Mouse (Mus musculus) T-cell, adult 66 days (primary cell): ENCODE data around the gene Acaa1a. TPM values are rescaled to one million over a fixed set of nuclear protein-coding genes. Genes with fewer than 3 reads are reported as not detected.

Source experiments
- total RNA-seq, 2 experiments: library from RNA; stranded (reverse); gene quantifications; 3 replicates in 1 of 2; 4 replicates in 1 of 2; pipeline ENCODE4 v1.2.4; 2023

Acaa1a gene
- total RNA-seq, result 10 to 100 TPM; 55.5 to 57.2 TPM

GRCm38 (mm10) chr9:119339558-119340211 is at the start of gene Acaa1a:
Acaa1a (plus strand) TSS chr9:119339676.

GRCm38 (mm10) chr9:119322289-119323259 is 16.9 kb upstream of the Acaa1a start, which contains the start of gene Oxsr1:
Oxsr1 (minus strand) TSS chr9:119322427.

GRCm38 (mm10) chr9:119340909-119341816 is 1.7 kb downstream of the Acaa1a start, which contains the start of gene Myd88:
Myd88 (minus strand) TSS chr9:119341411.

GRCm38 (mm10) chr9:119357331-119358057 is 18.0 kb downstream of the Acaa1a start, which contains the start of gene Xylb:
Xylb (plus strand) TSS chr9:119357381.

GRCm38 (mm10) chr9:119365284-119365683 is 25.8 kb downstream of the Acaa1a start, which contains the start of gene Slc22a14:
Slc22a14 (minus strand) TSS chr9:119365553.

Other genes with a start within 250 kb of the Acaa1a start
- gene Plcd1, start 246.2 kb upstream of the Acaa1a start, total RNA-seq, result 1 to 10 TPM in 1 of 2 experiments, under 1 TPM in 1; 0.52 to 1.2 TPM
- under 1 TPM; 0.38 to 0.41 TPM for gene Dlec1, start 237.2 kb upstream of the Acaa1a start, total RNA-seq
- 1 to 10 TPM in 1 of 2 experiments, under 1 TPM in 1; 0.79 to 1.2 TPM for gene Acaa1b, start 182.6 kb upstream of the Acaa1a start, total RNA-seq
- not detected for gene Gm47289, start 180.5 kb upstream of the Acaa1a start, total RNA-seq
- gene Slc22a13, start 130.6 kb upstream of the Acaa1a start, total RNA-seq, result not detected
- 10 to 100 TPM; 43.8 to 46.8 TPM for gene Oxsr1, start 17.2 kb upstream of the Acaa1a start, total RNA-seq
- gene Myd88, start 1.7 kb downstream of the Acaa1a start, total RNA-seq, result 10 to 100 TPM; 48.2 to 49.0 TPM
- gene Xylb, start 17.7 kb downstream of the Acaa1a start, total RNA-seq, result 1 to 10 TPM; 1.5 to 3.0 TPM
- not detected for gene Slc22a14, start 25.9 kb downstream of the Acaa1a start, total RNA-seq
- under 1 TPM; 0.44 to 0.89 TPM for gene Acvr2b, start 62.4 kb downstream of the Acaa1a start, total RNA-seq
- gene Exog, start 105.3 kb downstream of the Acaa1a start, total RNA-seq, result 1 to 10 TPM; 8.2 to 8.6 TPM
- gene Scn5a, start 239.3 kb downstream of the Acaa1a start, total RNA-seq, result under 1 TPM in 1 of 2 experiments, not detected in 1; 0.06 TPM